Mouse (Mus musculus): ENCODE measurements around the gene Chid1. TPM values are rescaled to one million over a fixed set of nuclear protein-coding genes. Genes with fewer than 3 reads are reported as not detected.

The Chid1 gene
- polyA plus RNA-seq, 1 experiment = 51.3 TPM

DNA sequence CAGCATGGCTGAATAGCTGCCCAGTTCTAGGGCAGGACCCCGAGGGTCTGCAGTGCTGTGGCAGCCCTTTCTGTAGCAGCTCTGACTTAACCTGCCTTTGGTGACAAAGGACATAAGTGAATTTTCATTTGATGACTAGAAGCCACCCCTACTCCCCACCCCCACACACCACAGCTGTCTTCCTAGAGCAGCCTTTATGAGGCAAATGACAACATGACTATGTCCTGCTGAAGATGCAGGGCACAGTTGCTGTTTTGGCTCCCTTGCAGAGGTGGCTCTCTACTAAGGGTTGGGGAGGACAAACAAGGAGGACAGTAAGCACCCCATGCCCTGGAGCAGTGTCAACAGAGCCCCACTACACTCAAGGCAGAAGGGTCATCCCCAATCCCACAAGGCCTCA, 19.9 kb downstream of the Chid1 start:
- H3K36me3 ChIP-seq (ENCODE audit: control insufficient read depth, insufficient read depth) = peaks cover 5% of the 10 kb centered on the region
- no peak overlapping the region for H3ac ChIP-seq (ENCODE audit: control insufficient read depth, insufficient read length)
- H3K4me2 ChIP-seq (ENCODE audit: low read depth) = no peak overlapping the region
- no peak overlapping the region for H3K4me3 ChIP-seq
- TF ChIP-seq E2F4 (IDR thresholded peaks at IDR 0.05; ENCODE audit: insufficient read depth) = no peak
- TF ChIP-seq MYOD1 (IDR thresholded peaks at IDR 0.05; ENCODE audit: control insufficient read depth in 1 of 3, insufficient read length in 2 of 3, low read depth in 2 of 3) = peak in 2 of 3 experiments; percentile 52 to 64
- TF ChIP-seq POLR2AphosphoS2 (IDR thresholded peaks at IDR 0.05; ENCODE audit: insufficient read length, low read depth) = no peak
- no peak for TF ChIP-seq CEBPB (IDR thresholded peaks at IDR 0.05; ENCODE audit: insufficient read depth, poor library complexity, severe bottlenecking)
- TF ChIP-seq POLR2A (IDR thresholded peaks at IDR 0.05; ENCODE audit: insufficient read length, low read depth) = no peak
- no peak for TF ChIP-seq REST (IDR thresholded peaks at IDR 0.05; ENCODE audit: insufficient read depth, insufficient read length)
- no peak for TF ChIP-seq MAX (IDR thresholded peaks at IDR 0.05; ENCODE audit: low read depth)
- peak; percentile 20 for TF ChIP-seq TCF12 (IDR thresholded peaks at IDR 0.05; ENCODE audit: insufficient read depth, poor library complexity, severe bottlenecking)
- TF ChIP-seq TCF3 (IDR thresholded peaks at IDR 0.05; ENCODE audit: insufficient read length, low read depth) = no peak
- no peak for TF ChIP-seq USF1 (IDR thresholded peaks at IDR 0.05; ENCODE audit: low read depth)
- TF ChIP-seq MYOG (IDR thresholded peaks at IDR 0.05; ENCODE audit: control insufficient read depth in 1 of 3, insufficient read depth in 1 of 3, insufficient read length in 2 of 3, low read depth in 2 of 3) = peak in 2 of 3 experiments; percentile 71 to 79
- TF ChIP-seq SRF (IDR thresholded peaks at IDR 0.05; ENCODE audit: control insufficient read depth, insufficient read length, low read depth) = no peak
- no peaks in the 10 kb centered on the region for H3K79me2 ChIP-seq (ENCODE audit: control insufficient read depth, insufficient read depth)
- no peaks in the 10 kb centered on the region for H3K27me3 ChIP-seq (ENCODE audit: control insufficient read depth, insufficient read depth, insufficient read length)

DNA sequence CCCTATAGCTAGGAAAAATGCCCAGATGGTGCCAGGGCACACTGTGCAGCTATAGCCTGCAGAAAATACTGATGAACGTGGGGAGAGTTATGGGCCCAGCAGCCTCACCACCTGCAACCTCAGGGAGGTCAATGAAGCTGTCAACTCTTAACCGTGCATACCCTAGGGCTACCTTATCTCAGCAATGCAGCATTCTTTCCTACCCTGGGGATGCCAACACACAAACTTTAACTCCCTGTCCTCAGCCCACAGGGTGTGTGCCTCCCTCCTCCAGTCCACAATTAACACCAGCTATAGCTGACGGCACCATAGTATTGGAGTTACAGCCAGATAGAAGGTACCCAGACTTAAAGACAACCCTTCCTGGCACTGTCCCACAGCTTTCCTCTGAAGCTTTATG, 20.7 kb downstream of the Chid1 start:
- H3ac ChIP-seq (ENCODE audit: control insufficient read depth, insufficient read length) = no peak overlapping the region
- no peaks in the 10 kb centered on the region for H3K79me2 ChIP-seq (ENCODE audit: control insufficient read depth, insufficient read depth)
- H3K36me3 ChIP-seq (ENCODE audit: control insufficient read depth, insufficient read depth) = peaks cover 5% of the 10 kb centered on the region
- TF ChIP-seq CEBPB (IDR thresholded peaks at IDR 0.05; ENCODE audit: insufficient read depth, poor library complexity, severe bottlenecking) = no peak
- no peak for TF ChIP-seq E2F4 (IDR thresholded peaks at IDR 0.05; ENCODE audit: insufficient read depth)
- no peak for TF ChIP-seq MYOD1 (IDR thresholded peaks at IDR 0.05; ENCODE audit: control insufficient read depth in 1 of 3, insufficient read length in 2 of 3, low read depth in 2 of 3)
- TF ChIP-seq TCF12 (IDR thresholded peaks at IDR 0.05; ENCODE audit: insufficient read depth, poor library complexity, severe bottlenecking) = no peak
- TF ChIP-seq REST (IDR thresholded peaks at IDR 0.05; ENCODE audit: insufficient read depth, insufficient read length) = no peak
- TF ChIP-seq MYOG (IDR thresholded peaks at IDR 0.05; ENCODE audit: control insufficient read depth in 1 of 3, insufficient read depth in 1 of 3, insufficient read length in 2 of 3, low read depth in 2 of 3) = no peak
- no peak for TF ChIP-seq TCF3 (IDR thresholded peaks at IDR 0.05; ENCODE audit: insufficient read length, low read depth)
- no peak for TF ChIP-seq POLR2A (IDR thresholded peaks at IDR 0.05; ENCODE audit: insufficient read length, low read depth)
- TF ChIP-seq USF1 (IDR thresholded peaks at IDR 0.05; ENCODE audit: low read depth) = no peak
- no peak for TF ChIP-seq SRF (IDR thresholded peaks at IDR 0.05; ENCODE audit: control insufficient read depth, insufficient read length, low read depth)
- TF ChIP-seq MAX (IDR thresholded peaks at IDR 0.05; ENCODE audit: low read depth) = no peak
- no peak for TF ChIP-seq POLR2AphosphoS2 (IDR thresholded peaks at IDR 0.05; ENCODE audit: insufficient read length, low read depth)
- H3K4me2 ChIP-seq (ENCODE audit: low read depth) = no peak overlapping the region
- no peak overlapping the region for H3K4me3 ChIP-seq
- H3K27me3 ChIP-seq (ENCODE audit: control insufficient read depth, insufficient read depth, insufficient read length) = no peaks in the 10 kb centered on the region

DNA sequence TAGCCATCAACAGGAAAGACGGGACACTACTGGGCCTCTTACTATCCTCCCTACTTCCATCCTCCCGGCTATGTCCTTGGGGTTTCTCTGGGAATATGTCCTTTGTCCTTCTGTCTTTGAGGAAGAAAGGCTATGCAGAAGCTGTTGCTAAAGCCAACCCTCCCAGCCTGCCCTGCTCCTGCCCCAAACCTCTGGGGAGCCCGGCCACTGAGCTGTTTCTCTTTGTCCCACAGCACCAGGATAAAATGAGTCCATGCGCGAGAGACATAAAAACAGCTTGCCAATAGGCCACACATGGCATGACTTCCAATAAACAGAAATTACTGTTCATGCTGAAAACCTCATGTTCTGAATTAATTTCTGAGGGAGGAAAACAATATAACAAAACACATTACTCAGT, 21.4 kb downstream of the Chid1 start:
- no peaks in the 10 kb centered on the region for H3K79me2 ChIP-seq (ENCODE audit: control insufficient read depth, insufficient read depth)
- peaks cover 9% of the 10 kb centered on the region for H3K36me3 ChIP-seq (ENCODE audit: control insufficient read depth, insufficient read depth)
- no peak overlapping the region for H3K4me3 ChIP-seq
- no peak overlapping the region for H3ac ChIP-seq (ENCODE audit: control insufficient read depth, insufficient read length)
- H3K4me2 ChIP-seq (ENCODE audit: low read depth) = no peak overlapping the region
- no peaks in the 10 kb centered on the region for H3K27me3 ChIP-seq (ENCODE audit: control insufficient read depth, insufficient read depth, insufficient read length)
- no peak for TF ChIP-seq E2F4 (IDR thresholded peaks at IDR 0.05; ENCODE audit: insufficient read depth)

DNA sequence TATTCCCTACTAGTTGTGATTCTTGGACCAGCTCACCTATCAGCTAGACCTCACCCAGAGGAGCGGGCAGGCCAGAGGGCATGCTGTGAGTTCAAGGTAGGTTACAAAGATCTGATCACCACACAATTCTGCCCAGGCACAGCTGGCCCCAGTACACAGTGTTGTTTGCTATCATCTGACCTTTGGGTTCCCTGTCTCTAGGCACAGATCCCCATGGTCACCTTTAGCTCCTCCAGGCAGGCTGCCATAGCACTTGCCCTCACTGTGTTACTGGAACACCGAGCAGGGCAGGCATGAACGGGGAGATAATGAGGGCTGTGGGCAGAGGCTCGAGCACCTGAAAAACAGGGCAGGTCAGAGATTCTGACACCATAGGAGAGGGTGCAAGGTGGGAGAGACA, 22.0 kb downstream of the Chid1 start:
- Histone ChIP-seq H3K4me2 (ENCODE audit: low read depth) (no peak overlapping the region), H3K79me2 (ENCODE audit: control insufficient read depth, insufficient read depth) (no peaks in the 10 kb centered on the region), H3ac (ENCODE audit: control insufficient read depth, insufficient read length) (no peak overlapping the region), H3K36me3 (ENCODE audit: control insufficient read depth, insufficient read depth) (peaks cover 9% of the 10 kb centered on the region), H3K4me3 (no peak overlapping the region), H3K27me3 (ENCODE audit: control insufficient read depth, insufficient read depth, insufficient read length) (no peaks in the 10 kb centered on the region)
- TF ChIP-seq E2F4 (IDR thresholded peaks at IDR 0.05; ENCODE audit: insufficient read depth) = no peak
- no peak for TF ChIP-seq SRF (IDR thresholded peaks at IDR 0.05; ENCODE audit: control insufficient read depth, insufficient read length, low read depth)
- no peak for TF ChIP-seq TCF12 (IDR thresholded peaks at IDR 0.05; ENCODE audit: insufficient read depth, poor library complexity, severe bottlenecking)
- TF ChIP-seq POLR2AphosphoS2 (IDR thresholded peaks at IDR 0.05; ENCODE audit: insufficient read length, low read depth) = no peak

DNA sequence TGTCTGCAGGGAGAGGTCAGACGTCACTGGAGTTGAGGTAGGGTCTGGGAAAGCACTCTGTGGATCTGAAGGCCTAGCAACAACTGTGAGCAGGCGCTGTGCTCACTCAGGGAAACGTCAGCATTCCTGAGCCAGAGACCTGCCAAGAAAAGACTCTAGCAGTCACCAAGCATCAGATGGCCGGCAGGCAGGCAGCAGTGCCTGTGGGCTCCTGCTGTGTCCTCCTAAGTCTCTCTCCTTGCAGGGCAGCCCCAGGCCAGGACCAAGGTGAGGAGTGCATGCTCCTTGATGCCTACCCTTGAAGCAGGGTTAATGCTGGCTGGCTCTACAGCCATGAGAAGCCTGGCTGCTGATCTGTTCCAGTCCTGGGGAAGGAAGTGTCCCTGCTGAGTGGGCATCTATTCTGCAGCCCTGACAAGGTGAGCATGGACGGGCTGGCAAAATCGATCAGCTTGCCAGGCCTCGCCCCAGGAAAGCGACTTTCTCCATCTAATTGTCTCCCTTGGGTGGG, 28.9 kb downstream of the Chid1 start:
- Histone ChIP-seq H3K4me3 (no peak overlapping the region), H3K36me3 (ENCODE audit: control insufficient read depth, insufficient read depth) (peaks cover 4% of the 10 kb centered on the region), H3K27me3 (ENCODE audit: control insufficient read depth, insufficient read depth, insufficient read length) (no peaks in the 10 kb centered on the region), H3K79me2 (ENCODE audit: control insufficient read depth, insufficient read depth) (no peaks in the 10 kb centered on the region), H3ac (ENCODE audit: control insufficient read depth, insufficient read length) (no peak overlapping the region), H3K4me2 (ENCODE audit: low read depth) (no peak overlapping the region)
- TF ChIP-seq MYOG (IDR thresholded peaks at IDR 0.05; ENCODE audit: control insufficient read depth in 1 of 3, insufficient read depth in 1 of 3, insufficient read length in 2 of 3, low read depth in 2 of 3) (no peak), E2F4 (IDR thresholded peaks at IDR 0.05; ENCODE audit: insufficient read depth) (no peak), SRF (IDR thresholded peaks at IDR 0.05; ENCODE audit: control insufficient read depth, insufficient read length, low read depth) (no peak), CEBPB (IDR thresholded peaks at IDR 0.05; ENCODE audit: insufficient read depth, poor library complexity, severe bottlenecking) (no peak), MAX (IDR thresholded peaks at IDR 0.05; ENCODE audit: low read depth) (no peak), POLR2AphosphoS2 (IDR thresholded peaks at IDR 0.05; ENCODE audit: insufficient read length, low read depth) (no peak), TCF3 (IDR thresholded peaks at IDR 0.05; ENCODE audit: insufficient read length, low read depth) (no peak), TCF12 (IDR thresholded peaks at IDR 0.05; ENCODE audit: insufficient read depth, poor library complexity, severe bottlenecking) (no peak), REST (IDR thresholded peaks at IDR 0.05; ENCODE audit: insufficient read depth, insufficient read length) (no peak), POLR2A (IDR thresholded peaks at IDR 0.05; ENCODE audit: insufficient read length, low read depth) (no peak), USF1 (IDR thresholded peaks at IDR 0.05; ENCODE audit: low read depth) (no peak), MYOD1 (IDR thresholded peaks at IDR 0.05; ENCODE audit: control insufficient read depth in 1 of 3, insufficient read length in 2 of 3, low read depth in 2 of 3) (no peak)

Data from myocyte (in vitro differentiated cells).